Mouse (Mus musculus): ENCODE results near the gene Mmd2. TPM values are rescaled to one million over a fixed set of nuclear protein-coding genes. Genes with fewer than 3 reads are reported as not detected.

Gene Mmd2
- polyA plus RNA-seq, 1 experiment, result not detected

DNA sequence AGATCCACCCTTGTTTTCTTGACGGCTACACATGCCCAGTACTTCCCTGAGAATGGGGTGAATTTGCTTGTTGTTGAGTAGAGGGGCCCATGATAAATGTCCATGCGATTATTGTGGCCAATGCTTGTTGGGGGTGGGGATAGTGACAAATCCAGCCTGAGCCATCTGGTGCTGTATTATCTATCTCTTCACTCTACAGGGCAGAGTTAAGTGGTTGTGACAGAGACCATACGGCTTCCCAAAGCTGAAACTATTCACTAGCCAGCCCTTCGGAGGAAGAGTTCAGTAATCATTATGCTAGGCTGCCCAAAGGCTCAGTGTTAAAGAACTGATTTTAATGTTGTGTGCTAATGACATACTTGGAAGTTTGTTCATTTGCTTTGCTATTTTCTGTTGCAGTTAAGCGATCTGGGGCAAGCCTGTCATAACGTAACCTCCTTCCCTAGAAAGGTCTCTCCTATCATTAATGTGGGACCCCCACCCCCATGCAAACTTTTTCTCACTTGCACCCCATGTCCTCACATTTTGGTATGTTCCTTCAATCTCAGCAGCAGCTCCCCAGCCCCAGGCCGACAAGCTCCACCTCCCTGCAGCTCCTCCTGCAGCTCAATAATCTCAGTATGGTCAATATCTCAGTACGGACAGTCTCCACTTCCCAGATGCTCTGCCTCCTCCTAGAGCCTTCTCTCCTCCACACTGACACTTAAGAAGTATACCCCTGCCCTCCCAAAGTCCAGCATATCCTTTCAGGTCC is 83.7 kb downstream of the Mmd2 start:
- Histone ChIP-seq H3K4me1 (peaks cover 37% of the 10 kb centered on the region), H3K27me3 (replicated peaks) (peaks cover 35% of the 10 kb centered on the region), H3K4me3 (replicated peaks) (no peak overlapping the region), H3K36me3 (replicated peaks; ENCODE audit: low read length) (peaks cover 14% of the 10 kb centered on the region), H3K9me3 (peaks cover 42% of the 10 kb centered on the region)
- TF ChIP-seq FLI1 (IDR thresholded peaks at IDR 0.05; ENCODE audit: low read length), result no peak
- TF ChIP-seq GATA1 (IDR thresholded peaks at IDR 0.05; ENCODE audit: borderline replicate concordance, low read length), result no peak

- peaks cover 14% of the 10 kb centered on the region for H3K36me3 ChIP-seq (replicated peaks; ENCODE audit: low read length)
- peaks cover 30% of the 10 kb centered on the region for H3K27me3 ChIP-seq (replicated peaks)
- peaks cover 59% of the 10 kb centered on the region for H3K4me1 ChIP-seq
- peaks cover 45% of the 10 kb centered on the region for H3K9me3 ChIP-seq
- no peak for TF ChIP-seq FLI1 (IDR thresholded peaks at IDR 0.05; ENCODE audit: low read length)
- no peak for TF ChIP-seq GATA1 (IDR thresholded peaks at IDR 0.05; ENCODE audit: borderline replicate concordance, low read length)
- H3K4me3 ChIP-seq (replicated peaks), result peak overlapping the region; percentile 85
Measured at GRCm38 (mm10) chr5:142521195-142521866, 87.3 kb downstream of the Mmd2 start.

GRCm38 (mm10) chr5:142520360-142520759 is 88.2 kb downstream of the Mmd2 start:
- Histone ChIP-seq H3K9me3 (peaks cover 45% of the 10 kb centered on the region), H3K4me3 (replicated peaks) (no peak overlapping the region), H3K27me3 (replicated peaks) (peaks cover 29% of the 10 kb centered on the region), H3K36me3 (replicated peaks; ENCODE audit: low read length) (peaks cover 14% of the 10 kb centered on the region), H3K4me1 (peaks cover 60% of the 10 kb centered on the region)
- TF ChIP-seq FLI1 (IDR thresholded peaks at IDR 0.05; ENCODE audit: low read length), result no peak
- no peak for TF ChIP-seq GATA1 (IDR thresholded peaks at IDR 0.05; ENCODE audit: borderline replicate concordance, low read length)

DNA sequence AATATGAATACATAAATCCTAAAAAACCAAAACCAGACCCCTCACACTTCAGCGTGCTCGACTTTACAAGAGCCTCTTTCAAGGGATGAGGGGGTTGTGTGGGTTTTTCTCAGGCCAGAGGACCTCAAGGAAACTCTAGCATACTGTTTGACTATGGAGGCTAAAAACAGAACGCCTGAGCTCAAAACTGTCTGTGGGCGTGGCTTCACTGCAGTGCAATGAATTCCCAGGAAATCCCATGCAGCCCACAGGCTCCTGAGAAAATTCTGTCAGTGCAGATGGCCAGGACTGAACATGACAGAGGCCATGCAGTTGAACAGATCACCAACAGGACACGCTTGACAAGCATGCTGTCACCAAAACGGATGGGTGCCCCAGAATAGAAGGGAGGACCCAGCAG is 89.6 kb downstream of the Mmd2 start:
- Histone ChIP-seq H3K9me3 (peaks cover 45% of the 10 kb centered on the region), H3K4me1 (peaks cover 56% of the 10 kb centered on the region), H3K4me3 (replicated peaks) (no peak overlapping the region), H3K36me3 (replicated peaks; ENCODE audit: low read length) (peaks cover 14% of the 10 kb centered on the region), H3K27me3 (replicated peaks) (peaks cover 21% of the 10 kb centered on the region)
- TF ChIP-seq FLI1 (IDR thresholded peaks at IDR 0.05; ENCODE audit: low read length), result no peak

Other genes starting within 250 kb of the Mmd2 start
- gene Foxk1, start 207.3 kb downstream of the Mmd2 start, polyA plus RNA-seq (2012; ENCODE audit: insufficient read depth, low replicate concordance), result 13.3 and 39.1 TPM in 2 replicates
- 26.2 and 36.4 TPM in 2 replicates for gene Ap5z1, start 144.9 kb downstream of the Mmd2 start, polyA plus RNA-seq (2012; ENCODE audit: insufficient read depth, low replicate concordance)
- gene Papolb, start 78.7 kb downstream of the Mmd2 start, polyA plus RNA-seq (2012; ENCODE audit: insufficient read depth, low replicate concordance), result not detected in 2 replicates
- gene Radil, start 57.7 kb downstream of the Mmd2 start, polyA plus RNA-seq (2012; ENCODE audit: insufficient read depth, low replicate concordance), result 1.9 TPM in 1 of 2 replicates, not detected in the other
- 3.2 and 4.7 TPM in 2 replicates for gene Wipi2, start 18.9 kb upstream of the Mmd2 start, polyA plus RNA-seq (2012; ENCODE audit: insufficient read depth, low replicate concordance)
- 0.04 TPM in 1 of 2 replicates, not detected in the other for gene Slc29a4, start 83.7 kb upstream of the Mmd2 start, polyA plus RNA-seq (2012; ENCODE audit: insufficient read depth, low replicate concordance)
- gene Tnrc18, start 208.9 kb upstream of the Mmd2 start, polyA plus RNA-seq (2012; ENCODE audit: insufficient read depth, low replicate concordance), result 32.1 and 36.1 TPM in 2 replicates

Measured in megakaryocyte, embryonic 14.5 days (primary cell).